In the genomic region with DNA sequence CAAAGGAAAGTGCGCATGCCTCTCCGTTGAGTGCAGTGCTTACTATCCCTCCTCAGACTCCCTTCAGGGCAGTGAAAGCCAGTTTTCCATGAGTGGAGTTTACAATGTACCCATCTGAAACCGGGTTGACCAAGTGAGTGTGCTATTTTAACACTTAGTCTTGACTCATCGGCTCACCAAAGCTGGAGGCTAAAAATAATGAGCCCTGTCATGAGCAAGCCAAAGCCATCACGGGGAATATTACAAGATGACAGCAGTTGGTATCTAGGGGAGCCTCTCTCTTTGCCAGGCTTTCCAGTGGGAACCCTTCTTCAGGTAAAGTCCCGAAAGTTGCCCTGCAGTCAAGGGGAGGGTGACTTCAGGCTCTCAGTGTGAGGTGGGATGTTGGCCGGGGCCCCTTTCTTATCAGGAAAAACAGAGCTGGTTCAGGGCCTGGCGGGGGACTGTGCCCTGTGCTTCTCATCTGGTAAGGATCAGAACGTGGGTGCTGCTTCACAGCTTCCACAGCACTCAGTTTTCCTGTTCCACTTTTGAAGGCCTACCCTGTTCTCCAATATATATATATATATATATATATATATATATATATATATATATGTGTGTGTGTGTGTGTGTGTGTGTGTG, we compare ENCODE assay signal across 15 mouse cellular contexts.
DNase-seq lines count a peak whose midpoint lies in the region; ATAC-seq and TF ChIP-seq lines count a peak whose summit lies in the region.
"Had no signal": no experiment of that assay in that cellular context is flagged by ENCODE, and none has a peak within 500 bp of the region (broad histone marks: within the 10 kb centered on the region; RNA-seq: fewer than 3 reads in every experiment).

No protein-coding gene starts in this region.

- peaks cover 38% of the 10 kb centered on the region for H3K4me1 ChIP-seq in cerebellum, adult 2 months (ENCODE audit: control insufficient read depth, insufficient read depth, low read length)
- H3K4me1 ChIP-seq in liver, embryonic 13.5 days (replicated peaks) = peaks cover 30% of the 10 kb centered on the region
- no peaks in the 10 kb centered on the region; the same call in 1 of the 2 replicates for H3K4me1 ChIP-seq in hindbrain, postnatal 0 days (ENCODE audit: insufficient read depth, low read length)
- H3K4me1 ChIP-seq: limb, embryonic 15.5 days had no signal

- H3K9ac ChIP-seq in liver, embryonic 13.5 days = 0 out of 2 replicates have a peak overlapping the region, but pooled peaks have one; percentile 29
- H3K9ac ChIP-seq in hindbrain, postnatal 0 days (replicated peaks; ENCODE audit: low read length) = no peak overlapping the region
- H3K9ac ChIP-seq: limb, embryonic 15.5 days had no signal

- peak; percentile 95 for ATAC-seq in liver, embryonic 13.5 days (ENCODE audit: low read depth)
- ATAC-seq in hindbrain, postnatal 0 days = no peak
- ATAC-seq in monocyte, adult 5-6 weeks (replicated peaks; ENCODE audit: insufficient number of reproducible peaks, low FRiP score, low TSS enrichment, poor library complexity, severe bottlenecking) = no peak

- H3K27me3 ChIP-seq in cerebellum, adult 2 months (ENCODE audit: control insufficient read depth, insufficient read depth, low read length) = no peaks in the 10 kb centered on the region
- no peaks in the 10 kb centered on the region for H3K27me3 ChIP-seq in liver, embryonic 13.5 days
- no peaks in the 10 kb centered on the region for H3K27me3 ChIP-seq in hindbrain, postnatal 0 days (ENCODE audit: insufficient read depth, low read length)
- H3K27me3 ChIP-seq: limb, embryonic 15.5 days had no signal

- H3K36me3 ChIP-seq in liver, embryonic 13.5 days = no peaks in the 10 kb centered on the region
- H3K36me3 ChIP-seq in hindbrain, postnatal 0 days (ENCODE audit: insufficient read depth, low read length) = no peaks in the 10 kb centered on the region
- H3K36me3 ChIP-seq: hindbrain, embryonic 10.5 days; limb, embryonic 15.5 days had no signal

- peak overlapping the region; percentile 47 for H3K4me2 ChIP-seq in liver, embryonic 13.5 days
- no peak overlapping the region for H3K4me2 ChIP-seq in hindbrain, postnatal 0 days (ENCODE audit: low read depth, low read length)
- H3K4me2 ChIP-seq: limb, embryonic 15.5 days had no signal

- peak overlapping the region; percentile 10; the same call in 1 of the 2 replicates for H3K27ac ChIP-seq in cerebellum, adult 2 months (ENCODE audit: insufficient read depth, low read length)
- H3K27ac ChIP-seq in liver, embryonic 13.5 days = peak overlapping the region; percentile 45; the same call in 1 of the 2 replicates
- H3K27ac ChIP-seq in hindbrain, postnatal 0 days = no peak overlapping the region
- H3K27ac ChIP-seq: hindbrain, embryonic 10.5 days; limb, embryonic 15.5 days; macrophage; stomach, postnatal 0 days had no signal

- no peak overlapping the region for H3K4me3 ChIP-seq in cerebellum, adult 2 months (replicated peaks; ENCODE audit: insufficient read depth, low read depth, low read length)
- no peak overlapping the region for H3K4me3 ChIP-seq in liver, embryonic 13.5 days (replicated peaks)
- no peak overlapping the region for H3K4me3 ChIP-seq in hindbrain, postnatal 0 days (ENCODE audit: low read length)
- H3K4me3 ChIP-seq: hindbrain, embryonic 10.5 days; limb, embryonic 15.5 days had no signal

- TF ChIP-seq POLR2A in cerebellum, adult 2 months (IDR thresholded peaks at IDR 0.05; ENCODE audit: borderline replicate concordance, insufficient read depth, low read length) = no peak

- H3K9me3 ChIP-seq in liver, embryonic 13.5 days (replicated peaks) = no peaks in the 10 kb centered on the region
- no peaks in the 10 kb centered on the region for H3K9me3 ChIP-seq in hindbrain, postnatal 0 days (ENCODE audit: low read length)
- H3K9me3 ChIP-seq: hindbrain, embryonic 10.5 days; limb, embryonic 15.5 days had no signal

- TF ChIP-seq CTCF in cerebellum, adult 2 months (IDR thresholded peaks at IDR 0.05; ENCODE audit: borderline replicate concordance, insufficient read depth, low read depth, low read length) = no peak
- no peak for TF ChIP-seq CTCF in hindbrain, postnatal 0 days (IDR thresholded peaks at IDR 0.05; ENCODE audit: low read depth)

- WGBS in cerebellum, adult 2 months = 34% methylated on average over 9 of the region's 9 CpGs
- 37% methylated on average over 9 of the region's 9 CpGs for WGBS in liver, embryonic 13.5 days (ENCODE audit: insufficient replicate concordance)
- WGBS in hindbrain, postnatal 0 days = 82% methylated on average over 9 of the region's 9 CpGs

- DNase-seq in cerebellum, adult 2 months = peak; percentile 53 to 82
- DNase-seq in cerebellum, postnatal 4 days (ENCODE audit: low spot score in 2 of 2) = no peak
- DNase-seq in right cerebral cortex, adult 18-20 months = peak; percentile 41
- DNase-seq in right cerebral cortex, adult 2 months (ENCODE audit: low spot score in 2 of 2) = no peak
- DNase-seq in liver, embryonic 13.5 days = peak; percentile 50
- no peak for DNase-seq in layer of hippocampus, postnatal 25 days (ENCODE audit: extremely low spot score in 1 of 2, low spot score in 1 of 2)
- DNase-seq in hindbrain, postnatal 0 days (ENCODE audit: low spot score) = no peak
- DNase-seq: adrenal gland, adult 2 months; kidney, adult 11 months; kidney, postnatal 4 days had no signal

Comparison
In these comparisons a context has a peak if more than half of its experiments do, and no peak if none do; other contexts are left out.
1. DNase-seq: peak in cerebellum, adult 2 months (2 of 2), right cerebral cortex, adult 18-20 months (single experiment) and liver, embryonic 13.5 days (single experiment); none in cerebellum, postnatal 4 days (0 of 2), right cerebral cortex, adult 2 months (0 of 2), layer of hippocampus, postnatal 25 days (0 of 2) and hindbrain, postnatal 0 days (single experiment).